Mouse (Mus musculus) ovary, postnatal 10 days (tissue): ENCODE data around the gene Ddhd1.

ENCODE experiments used
- DNase-seq: peaks from one replicate; pipeline ENCODE4 v3.0.0; 2022; ENCODE audit warnings: low spot score

Gene Ddhd1

GRCm38 (mm10) chr14:45644786-45645185 is 13.2 kb downstream of the Ddhd1 start:
- no peak for DNase-seq

GRCm38 (mm10) chr14:45644202-45644601 is 13.7 kb downstream of the Ddhd1 start:
- DNase-seq, result no peak

DNA sequence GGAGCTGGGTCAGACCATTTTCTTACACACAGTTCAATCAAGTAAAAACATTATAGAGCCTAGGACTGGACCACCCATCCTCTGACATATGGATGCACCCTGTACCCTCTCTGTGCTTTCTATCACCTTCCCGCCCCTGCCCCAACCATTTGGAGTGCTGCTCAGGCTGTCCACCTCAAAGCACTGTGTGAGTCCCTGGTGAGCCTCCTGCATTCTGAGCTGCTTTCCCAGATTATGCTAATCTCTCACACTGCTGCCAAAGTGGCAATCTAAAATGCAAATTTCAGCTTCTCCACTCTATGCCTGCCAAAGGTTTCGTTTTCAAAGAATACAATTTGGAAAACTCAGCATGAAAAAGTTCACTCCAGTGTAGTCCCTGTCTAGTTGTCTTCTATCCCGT is 14.5 kb downstream of the Ddhd1 start:
- DNase-seq, result no peak

DNA sequence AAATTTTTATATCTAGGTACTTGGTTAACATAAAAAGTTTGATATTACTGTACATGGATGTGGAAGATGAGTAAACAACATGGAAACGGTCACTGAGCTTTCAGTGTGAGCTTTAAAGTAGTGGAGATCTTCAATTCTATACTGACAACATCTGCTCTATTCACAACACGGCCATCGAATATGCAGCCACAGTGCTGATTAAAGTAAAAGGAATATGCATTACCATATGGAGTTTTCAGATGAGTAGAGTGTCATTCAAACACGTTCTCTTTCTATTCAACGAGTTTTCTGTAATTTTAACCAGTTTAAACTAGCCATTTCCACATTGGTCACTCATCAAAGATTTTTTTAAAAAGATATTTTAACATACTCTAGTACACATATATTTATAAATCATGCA is 15.1 kb downstream of the Ddhd1 start:
- no peak for DNase-seq

DNA sequence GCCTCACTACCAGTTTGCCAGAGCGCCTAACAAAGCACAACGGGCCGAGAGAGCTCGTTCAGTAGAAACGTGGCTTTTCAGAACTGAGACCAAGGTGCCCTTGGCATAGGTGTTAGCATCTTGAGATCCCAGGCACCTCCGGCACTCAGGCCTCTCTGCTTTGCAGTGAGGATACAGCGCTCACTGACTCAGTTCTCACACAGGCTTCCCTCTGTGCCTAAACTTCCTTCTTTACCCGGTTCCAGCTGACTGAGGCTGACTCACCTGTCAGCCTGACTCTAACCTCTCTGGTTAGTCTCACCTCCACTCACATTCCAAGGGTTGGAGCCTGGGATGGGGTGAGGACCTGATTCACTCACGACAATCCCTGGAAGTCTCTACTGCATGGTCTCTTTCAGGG is 15.7 kb downstream of the Ddhd1 start:
- no peak for DNase-seq

GRCm38 (mm10) chr14:45638717-45639116 is 19.2 kb downstream of the Ddhd1 start:
- DNase-seq, result no peak

DNA sequence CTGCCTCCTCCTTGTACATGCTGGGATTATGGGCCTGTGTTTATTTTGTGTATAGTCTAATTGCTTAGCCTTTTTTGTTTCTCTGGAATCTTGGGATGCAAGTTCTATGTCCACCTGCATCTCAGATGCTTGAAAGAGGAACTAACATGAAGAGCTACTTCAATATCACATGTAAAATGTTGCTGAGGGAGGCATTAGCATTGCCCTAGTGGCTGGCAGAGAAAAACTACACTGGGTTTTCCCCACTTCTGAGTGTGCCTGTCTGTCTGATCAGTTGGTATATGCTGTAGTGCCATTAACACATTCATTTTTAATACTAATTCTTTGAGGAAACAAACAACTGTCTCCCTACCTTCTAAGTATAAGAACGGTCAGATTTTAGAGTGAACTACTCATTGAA is 22.4 kb downstream of the Ddhd1 start:
- DNase-seq, result no peak

- DNase-seq, result no peak
Observed at GRCm38 (mm10) chr14:45632756-45633537, 25.0 kb downstream of the Ddhd1 start.

- DNase-seq, result no peak
Observed at GRCm38 (mm10) chr14:45630544-45630943, 27.4 kb downstream of the Ddhd1 start.

- DNase-seq, result no peak
Observed at GRCm38 (mm10) chr14:45629938-45630337, 28.0 kb downstream of the Ddhd1 start.

- no peak for DNase-seq
Observed at GRCm38 (mm10) chr14:45618351-45618750, 39.6 kb downstream of the Ddhd1 start.

GRCm38 (mm10) chr14:45616526-45616925 is 41.4 kb downstream of the Ddhd1 start:
- DNase-seq, result no peak

- DNase-seq, result no peak
Observed at GRCm38 (mm10) chr14:45615776-45616175, 42.2 kb downstream of the Ddhd1 start.

GRCm38 (mm10) chr14:45614822-45615221 is 43.1 kb downstream of the Ddhd1 start:
- no peak for DNase-seq

- DNase-seq, result no peak
Observed at GRCm38 (mm10) chr14:45614406-45614805, 43.5 kb downstream of the Ddhd1 start.

- DNase-seq, result no peak
Observed at GRCm38 (mm10) chr14:45611654-45612053, 46.3 kb downstream of the Ddhd1 start.

DNA sequence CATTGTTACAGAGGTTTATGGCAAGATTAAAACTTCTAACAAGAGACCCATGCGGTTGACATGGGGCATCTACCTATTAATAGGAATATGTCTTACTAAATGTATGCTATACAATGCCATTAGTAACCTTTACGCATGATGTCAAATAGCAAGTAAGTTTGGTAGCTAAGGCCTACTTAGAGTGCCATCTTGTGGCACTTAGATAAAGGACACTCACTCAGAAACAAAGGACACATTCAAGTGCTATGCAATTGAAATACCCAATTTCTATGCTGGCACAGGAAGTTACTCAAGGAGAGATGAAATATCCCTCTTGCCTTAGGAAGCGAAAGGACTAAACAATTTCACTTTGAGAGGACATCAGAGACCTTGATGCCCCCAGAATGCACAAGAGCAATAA is 55.9 kb downstream of the Ddhd1 start:
- no peak for DNase-seq

GRCm38 (mm10) chr14:45600587-45600986 is 57.4 kb downstream of the Ddhd1 start:
- no peak for DNase-seq

DNA sequence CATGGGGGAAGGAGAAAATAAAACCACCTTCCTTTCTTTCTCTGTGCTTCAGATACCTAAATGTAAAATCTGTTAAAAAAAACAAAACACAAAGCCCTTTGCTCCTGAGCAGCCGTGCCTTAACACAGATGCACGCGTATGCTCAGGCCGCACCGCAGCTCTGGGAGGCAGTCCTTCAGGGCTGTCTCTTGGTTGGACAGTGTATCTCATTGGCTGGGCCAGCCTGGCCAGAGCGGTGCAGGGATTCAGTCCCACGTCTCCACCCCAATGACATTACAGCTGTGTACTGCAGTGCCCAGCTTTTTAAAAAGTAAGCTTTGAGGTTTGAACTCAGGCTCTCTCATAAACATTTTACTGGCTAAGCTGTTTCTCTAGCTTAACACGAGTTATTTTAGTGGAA is 60.1 kb downstream of the Ddhd1 start:
- DNase-seq, result no peak

- no peak for DNase-seq
Observed at GRCm38 (mm10) chr14:45593261-45593660, 64.7 kb downstream of the Ddhd1 start.

- no peak for DNase-seq
Observed at GRCm38 (mm10) chr14:45588403-45588802, 69.5 kb downstream of the Ddhd1 start.

DNA sequence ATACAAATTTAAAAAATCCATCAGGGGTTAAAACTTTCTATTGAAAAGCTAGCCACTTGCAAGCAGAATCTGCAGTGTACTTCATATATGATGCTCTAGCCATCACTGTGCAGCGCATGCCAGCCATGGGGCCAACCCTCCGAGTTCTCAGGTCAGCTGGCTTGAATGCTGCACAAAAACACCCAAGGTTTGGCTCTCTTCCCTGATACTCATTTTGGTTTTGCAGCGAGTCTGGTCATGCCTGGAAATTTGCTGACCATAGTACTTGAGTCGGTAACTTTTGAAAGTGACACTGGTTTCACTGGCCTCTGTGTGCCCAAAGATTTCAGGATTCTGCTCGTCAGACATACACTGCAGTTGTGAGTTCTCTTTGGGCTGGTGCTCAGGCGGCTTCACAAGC is 70.4 kb downstream of the Ddhd1 start:
- no peak for DNase-seq

- no peak for DNase-seq
Observed at GRCm38 (mm10) chr14:45583494-45584027, 74.4 kb downstream of the Ddhd1 start.
